Mouse (Mus musculus) lung, postnatal 0 days (tissue): Measurements from ENCODE around the gene Cnpy3. TPM values are rescaled to one million over a fixed set of nuclear protein-coding genes. Genes with fewer than 3 reads are reported as not detected.

Experiments
- ATAC-seq: fragments of 200-750 bp; cut with Nextera tagmentation; 2 replicates; pipeline ENCODE4 v1.8.0; 2017; ENCODE audit warnings: moderate library complexity
- DNase-seq: peaks from one replicate; pipeline ENCODE4 v3.0.0-alpha.2; 2016; ENCODE audit warnings: low spot score
- H3K27ac ChIP-seq: fragments of 300-500 bp; sonication (generic); 2 replicates; pipeline ENCODE4 v1.5.1; 2014; ENCODE audit warnings: antibody characterized with exemption, mild to moderate bottlenecking, low read length, mixed read lengths
- H3K27me3 ChIP-seq: fragments of 300-500 bp; sonication (generic); replicated peaks from 2 replicates; pipeline ENCODE4 v1.6.1; 2014; ENCODE audit warnings: low read length, mixed read lengths; ENCODE audit not compliant: insufficient read depth
- H3K36me3 ChIP-seq: fragments of 300-500 bp; sonication (generic); 2 replicates; pipeline ENCODE4 v1.6.1; 2014; ENCODE audit warnings: low read length, mixed read lengths; ENCODE audit not compliant: insufficient read depth
- H3K4me1 ChIP-seq: fragments of 300-500 bp; sonication (generic); 2 replicates; pipeline ENCODE4 v1.6.1; 2014; ENCODE audit warnings: antibody characterized with exemption, low read depth, low read length, mixed read lengths; ENCODE audit not compliant: insufficient read depth
- H3K4me2 ChIP-seq: fragments of 300-500 bp; sonication (generic); replicated peaks from 2 replicates; pipeline ENCODE4 v1.6.1; 2014; ENCODE audit warnings: low read depth, mild to moderate bottlenecking, low read length, moderate library complexity, mixed read lengths
- H3K4me3 ChIP-seq: fragments of 300-500 bp; sonication (generic); 2 replicates; pipeline ENCODE4 v1.5.1; 2014; ENCODE audit warnings: low read depth, low read length
- H3K9ac ChIP-seq: fragments of 300-500 bp; sonication (generic); replicated peaks from 2 replicates; pipeline ENCODE4 v1.6.1; 2014; ENCODE audit warnings: low read depth, mild to moderate bottlenecking
- H3K9me3 ChIP-seq: fragments of 300-500 bp; sonication (generic); 2 replicates; pipeline ENCODE4 v1.6.1; 2016; ENCODE audit warnings: low read length, mixed read lengths
- CTCF ChIP-seq: IDR thresholded peaks from 2 replicates; pipeline ENCODE4 v1.5.1; 2016; ENCODE audit warnings: antibody characterized with exemption, mild to moderate bottlenecking
- EP300 ChIP-seq: IDR thresholded peaks from 2 replicates; pipeline ENCODE4 v1.6.1; 2016; ENCODE audit warnings: antibody characterized with exemption, mild to moderate bottlenecking, control low read depth
- WGBS: fragments of 180-500 bp; shearing (Covaris S2); extraction: QIAGEN DNeasy Blood & Tissue Kit; methylation state at CpG from one replicate; pipeline ENCODE4 v1.1.7; 2014; 5-methylcytosine and 5-hydroxymethylcytosine counted together
- polyA plus RNA-seq: library from polyadenylated mRNA; unstranded; fragments of >200 nt; fragmentation: Nextera tagmentation; extraction: Ambion mirVana; gene quantifications from 2 replicates; pipeline ENCODE4 v1.2.1, GENCODE M21; 2015

Cnpy3 gene
- polyA plus RNA-seq, 1 experiment from 2014 or later, result 47.0 TPM

- Histone ChIP-seq H3K27me3 (no peaks in the 10 kb centered on the region), H3K4me1 (peaks cover 10% of the 10 kb centered on the region; the same call in 1 of the 2 replicates), H3K9me3 (no peaks in the 10 kb centered on the region), H3K9ac (peak within 1 kb of the TSS; percentile 72), H3K36me3 (no peaks in the 10 kb centered on the region), H3K4me2 (peak within 1 kb of the TSS; percentile 82), H3K4me3 (peak within 1 kb of the TSS; percentile 84), H3K27ac (peak within 1 kb of the TSS; percentile 86)
- peak; percentile 99 for DNase-seq
- peak; percentile 11; the same call in 1 of the 2 replicates for TF ChIP-seq CTCF
- no peak for TF ChIP-seq EP300
- 1% methylated on average over 48 of the region's 48 CpGs for WGBS
- ATAC-seq, result peak; percentile 97
These were observed 46.9 kb downstream of the Cnpy3 start, which contains the start of gene Ppp2r5d for GRCm38 (mm10) chr17:46704887-46705835. Gene Ppp2r5d (minus strand): TSS chr17:46705111.

- WGBS, result 5% methylated on average over 27 of the region's 41 CpGs
- peaks cover 10% of the 10 kb centered on the region; the same call in 1 of the 2 replicates for H3K4me1 ChIP-seq
- DNase-seq (peak; percentile 75), ATAC-seq (peak; percentile 80)
- peak overlapping the region; percentile 72 for H3K9ac ChIP-seq
- peak overlapping the region; percentile 84 for H3K4me3 ChIP-seq
- peak overlapping the region; percentile 86 for H3K27ac ChIP-seq
- no peaks in the 10 kb centered on the region for H3K36me3 ChIP-seq
- TF ChIP-seq CTCF, result no peak
- TF ChIP-seq EP300, result no peak
- no peaks in the 10 kb centered on the region for H3K27me3 ChIP-seq
- no peaks in the 10 kb centered on the region for H3K9me3 ChIP-seq
- peak overlapping the region; percentile 82 for H3K4me2 ChIP-seq
These were observed 47.8 kb downstream of the Cnpy3 start for GRCm38 (mm10) chr17:46703971-46704886.

GRCm38 (mm10) chr17:46702506-46702905 lies 49.5 kb downstream of the Cnpy3 start:
- Histone ChIP-seq H3K27me3 (no peaks in the 10 kb centered on the region), H3K4me2 (no peak overlapping the region), H3K27ac (no peak overlapping the region), H3K4me3 (no peak overlapping the region), H3K9ac (0 out of 2 replicates have a peak overlapping the region, but pooled peaks have one; percentile 16), H3K36me3 (no peaks in the 10 kb centered on the region), H3K9me3 (no peaks in the 10 kb centered on the region), H3K4me1 (peaks cover 10% of the 10 kb centered on the region; the same call in 1 of the 2 replicates)
- no peak for TF ChIP-seq EP300
- no peak for TF ChIP-seq CTCF
- 87% methylated on average over 5 of the region's 5 CpGs for WGBS
- ATAC-seq (no peak), DNase-seq (no peak)

GRCm38 (mm10) chr17:46702100-46702499 lies 49.9 kb downstream of the Cnpy3 start:
- H3K9me3 ChIP-seq, result no peaks in the 10 kb centered on the region
- H3K4me1 ChIP-seq, result peaks cover 10% of the 10 kb centered on the region; the same call in 1 of the 2 replicates
- WGBS, result 76% methylated on average over 12 of the region's 12 CpGs
- no peak overlapping the region for H3K4me2 ChIP-seq
- no peak for TF ChIP-seq CTCF
- no peak for TF ChIP-seq EP300
- DNase-seq (no peak), ATAC-seq (no peak)
- no peaks in the 10 kb centered on the region for H3K27me3 ChIP-seq
- no peak overlapping the region for H3K4me3 ChIP-seq
- H3K27ac ChIP-seq, result no peak overlapping the region
- no peaks in the 10 kb centered on the region for H3K36me3 ChIP-seq
- no peak overlapping the region for H3K9ac ChIP-seq

GRCm38 (mm10) chr17:46701489-46701888 lies 50.5 kb downstream of the Cnpy3 start:
- no peaks in the 10 kb centered on the region for H3K36me3 ChIP-seq
- ATAC-seq, result no peak
- H3K27me3 ChIP-seq, result no peaks in the 10 kb centered on the region
- H3K9ac ChIP-seq, result no peak overlapping the region
- no peak overlapping the region for H3K4me2 ChIP-seq
- no peak for DNase-seq
- peaks cover 10% of the 10 kb centered on the region; the same call in 1 of the 2 replicates for H3K4me1 ChIP-seq
- H3K27ac ChIP-seq, result no peak overlapping the region
- WGBS, result 75% methylated on average over 12 of the region's 12 CpGs
- no peak overlapping the region for H3K4me3 ChIP-seq
- TF ChIP-seq CTCF, result no peak
- no peak for TF ChIP-seq EP300
- no peaks in the 10 kb centered on the region for H3K9me3 ChIP-seq

- TF ChIP-seq EP300 (no peak), CTCF (no peak)
- no peak for ATAC-seq
These were observed 52.1 kb downstream of the Cnpy3 start for GRCm38 (mm10) chr17:46699912-46700311.

More at GRCm38 (mm10) chr17:46699912-46700311, 52.1 kb downstream of the Cnpy3 start:
- Histone ChIP-seq H3K27ac (no peak overlapping the region), H3K4me3 (no peak overlapping the region), H3K36me3 (no peaks in the 10 kb centered on the region), H3K9ac (no peak overlapping the region), H3K27me3 (no peaks in the 10 kb centered on the region), H3K4me1 (peaks cover 7% of the 10 kb centered on the region; the same call in 1 of the 2 replicates), H3K9me3 (no peaks in the 10 kb centered on the region), H3K4me2 (no peak overlapping the region)
- no peak for DNase-seq
- WGBS, result 77% methylated on average over 3 of the region's 3 CpGs
